Mouse (Mus musculus) lung, postnatal 36 days (tissue): ENCODE results near the gene Inpp5k.
"Not testable (repeated sequence)": the region's sequence is repeated elsewhere in the genome, so short reads cannot be mapped to it uniquely, and the experiment has no call there.

Source experiments
- DNase-seq: peaks from one replicate; pipeline ENCODE4 v3.0.0; 2022; ENCODE audit warnings: mixed read lengths

Gene Inpp5k

DNA sequence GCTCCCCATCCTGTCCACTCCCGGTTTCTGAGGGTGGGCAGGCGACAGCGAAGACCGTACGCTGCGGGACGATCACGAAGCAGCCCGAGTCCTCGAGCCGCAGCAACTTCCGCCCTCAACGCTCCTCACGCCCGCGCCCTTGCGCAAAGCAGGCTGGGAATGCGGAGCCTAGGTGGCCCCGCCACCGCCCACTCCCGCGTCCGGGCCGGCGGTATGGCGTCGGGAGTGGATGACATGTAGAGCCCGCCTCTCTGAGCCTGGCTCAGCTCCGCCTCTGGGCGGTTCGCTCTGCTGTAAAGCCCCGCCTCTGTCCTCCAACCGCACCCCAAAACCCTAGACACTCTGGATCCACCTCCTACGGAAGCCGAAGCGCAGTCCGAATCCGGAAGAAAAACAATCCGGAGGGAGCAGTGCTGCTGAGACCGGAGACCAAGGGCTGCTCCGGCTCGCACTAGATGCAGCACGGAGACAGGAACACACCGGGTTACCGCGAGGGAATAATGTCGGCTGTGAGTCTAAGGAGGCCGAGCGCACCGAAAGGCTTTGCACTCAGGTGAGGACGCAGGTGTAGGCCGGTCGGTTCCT is at the start of gene Inpp5k:
Gene Inpp5k (plus strand): TSS at position 344 of the 585 bp plus-strand sequence.
- peak; percentile 98 for DNase-seq

DNA sequence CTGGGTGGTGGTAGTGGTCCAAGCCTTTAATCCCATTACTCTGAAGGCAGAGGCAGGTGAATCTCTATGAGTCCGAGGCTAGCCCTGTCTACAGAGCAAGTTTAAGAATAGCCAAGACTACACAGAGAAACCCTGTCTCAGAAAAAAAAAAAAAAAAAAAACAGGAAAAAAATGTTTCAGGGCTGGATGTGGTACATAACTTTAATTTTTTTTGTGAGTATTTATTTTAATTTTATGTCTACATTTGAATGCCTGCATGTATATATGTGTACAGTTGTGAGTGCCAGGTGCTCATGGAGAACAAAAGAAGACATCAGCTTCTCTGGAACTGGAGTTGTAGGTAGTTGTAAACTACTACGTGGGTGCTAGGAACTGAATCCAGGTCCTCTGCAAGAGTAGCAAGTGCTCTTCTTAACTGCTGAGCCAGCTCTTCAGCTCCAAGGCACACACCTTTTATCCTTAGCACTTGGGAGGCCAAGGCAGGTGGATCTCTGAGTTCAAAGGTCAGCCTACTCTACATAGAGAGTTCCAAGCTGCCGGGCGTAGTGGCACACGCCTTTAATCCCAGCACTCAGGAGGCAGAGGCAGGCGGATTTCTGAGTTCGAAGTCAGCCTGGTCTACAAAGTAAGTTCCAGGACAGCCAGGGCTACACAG is 49.2 kb upstream of the Inpp5k start:
- no peak for DNase-seq

DNA sequence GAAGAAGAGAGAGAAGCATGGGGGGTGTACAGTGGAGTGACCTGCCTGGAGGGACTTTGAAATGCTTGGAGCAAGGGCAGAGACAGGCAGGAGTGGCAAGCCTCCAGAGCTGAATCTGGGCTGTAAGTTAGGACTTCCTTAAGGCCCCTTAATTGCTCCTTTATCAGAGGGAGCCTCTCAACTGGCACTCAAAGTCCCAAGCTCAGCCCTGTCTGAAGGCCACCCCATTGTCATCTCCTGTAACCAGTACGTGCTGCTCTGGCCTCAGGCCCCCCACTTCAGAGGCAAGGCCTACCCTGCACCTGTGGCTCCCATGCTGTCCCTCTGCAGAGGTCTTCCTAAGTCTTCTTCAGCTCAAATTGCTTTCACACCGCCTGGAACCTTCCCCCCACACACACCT is 47.3 kb upstream of the Inpp5k start:
- DNase-seq = no peak

DNA sequence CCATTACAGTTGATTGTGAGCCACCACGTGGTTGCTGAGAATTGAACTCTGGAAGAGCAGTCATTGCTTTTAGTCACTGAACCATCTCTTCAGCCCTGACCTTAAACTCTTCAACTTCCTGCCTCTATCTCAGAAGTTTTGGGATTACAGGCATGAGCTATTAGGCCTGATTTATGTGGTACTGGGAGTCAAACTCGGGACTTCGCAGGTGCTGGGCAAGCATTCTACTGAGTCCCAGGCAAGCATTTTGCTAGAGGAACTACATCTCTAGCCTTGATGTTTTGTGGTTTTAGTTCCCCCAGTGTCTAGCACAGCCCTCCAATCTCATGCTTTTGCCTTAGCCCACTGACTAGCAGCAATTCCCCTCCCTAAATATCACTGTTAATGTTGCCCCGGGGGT is 45.7 kb upstream of the Inpp5k start:
- DNase-seq = no peak

DNA sequence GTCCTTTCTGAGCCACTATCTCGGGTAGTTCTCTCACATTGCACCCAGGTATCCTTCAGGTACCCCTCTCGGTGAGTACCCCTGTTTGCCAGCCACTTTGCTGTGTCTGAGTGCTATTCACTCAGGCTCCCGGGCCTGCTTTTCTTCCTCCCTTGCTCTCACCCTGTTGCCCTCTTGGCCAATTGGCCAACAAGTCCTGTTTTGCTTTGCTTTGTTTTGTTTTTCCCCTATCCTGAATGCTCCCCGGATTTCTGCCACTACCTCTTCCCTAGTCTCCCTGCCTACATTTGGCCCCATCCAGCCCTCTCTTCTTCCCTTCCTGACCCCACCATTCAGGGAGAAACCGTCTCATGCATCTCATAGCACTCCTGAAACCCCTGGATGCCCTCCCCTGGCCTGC is 44.8 kb upstream of the Inpp5k start:
- DNase-seq = no peak

DNA sequence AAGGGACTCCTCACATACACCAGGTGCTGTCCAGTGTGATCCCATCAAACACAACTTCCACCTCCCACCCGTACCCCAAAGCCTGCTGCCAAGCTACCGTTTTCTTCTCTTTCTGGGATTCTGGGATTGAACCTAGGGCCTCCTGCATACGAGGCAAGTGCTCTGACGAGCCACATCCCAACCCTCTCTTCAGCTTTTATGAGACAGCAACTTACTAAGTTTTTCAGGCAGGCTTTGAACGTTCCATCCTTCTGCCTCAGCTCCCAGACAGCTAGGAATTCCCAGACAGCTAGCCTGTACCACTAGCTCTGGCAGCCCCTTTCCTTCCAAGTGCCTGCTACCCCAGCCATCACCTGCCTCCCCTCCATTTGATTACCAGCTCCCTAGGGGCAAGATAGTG is 43.8 kb upstream of the Inpp5k start:
- no peak for DNase-seq

DNA sequence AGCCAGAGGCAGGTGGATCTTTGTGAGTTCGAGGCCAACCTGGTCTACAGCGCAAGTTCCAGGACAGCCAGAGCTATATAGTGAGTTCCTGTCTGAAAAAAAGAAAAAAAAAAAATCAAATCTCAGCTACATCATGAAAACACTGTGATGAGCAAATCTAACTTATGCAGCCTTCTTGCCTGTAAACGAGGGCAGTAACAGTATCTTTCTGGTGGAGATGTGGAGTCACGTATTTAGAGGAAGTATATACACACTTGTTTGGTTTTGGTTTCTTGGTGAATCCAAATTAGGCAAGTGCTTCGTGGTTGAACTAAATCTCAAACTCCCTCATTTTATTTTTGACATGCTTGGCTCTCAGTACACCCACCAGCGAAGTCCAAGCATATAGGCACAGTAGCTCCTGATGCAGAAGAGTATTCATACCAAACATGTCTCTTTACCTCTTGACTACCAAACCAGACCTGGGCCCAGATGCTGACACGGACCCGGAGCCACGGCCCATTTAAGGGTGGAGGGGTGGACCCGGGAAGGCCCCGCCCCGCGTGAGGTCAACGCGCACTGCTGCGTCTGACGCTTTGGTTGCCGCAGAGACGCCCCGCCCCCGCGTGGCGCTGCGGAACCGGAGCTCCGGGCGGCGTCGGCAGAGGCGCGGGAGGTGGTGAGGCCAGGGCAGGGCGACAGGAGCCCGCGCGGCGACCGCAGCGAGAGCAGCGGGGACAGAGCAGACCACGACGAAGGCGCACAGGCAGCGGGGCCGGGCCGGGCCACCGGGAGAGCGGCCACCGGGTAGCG is 43.1 kb upstream of the Inpp5k start, which contains the start of gene Pitpna:
Gene Pitpna (plus strand): TSS at position 605 of the 792 bp plus-strand sequence.
- peak; percentile 97 for DNase-seq

DNA sequence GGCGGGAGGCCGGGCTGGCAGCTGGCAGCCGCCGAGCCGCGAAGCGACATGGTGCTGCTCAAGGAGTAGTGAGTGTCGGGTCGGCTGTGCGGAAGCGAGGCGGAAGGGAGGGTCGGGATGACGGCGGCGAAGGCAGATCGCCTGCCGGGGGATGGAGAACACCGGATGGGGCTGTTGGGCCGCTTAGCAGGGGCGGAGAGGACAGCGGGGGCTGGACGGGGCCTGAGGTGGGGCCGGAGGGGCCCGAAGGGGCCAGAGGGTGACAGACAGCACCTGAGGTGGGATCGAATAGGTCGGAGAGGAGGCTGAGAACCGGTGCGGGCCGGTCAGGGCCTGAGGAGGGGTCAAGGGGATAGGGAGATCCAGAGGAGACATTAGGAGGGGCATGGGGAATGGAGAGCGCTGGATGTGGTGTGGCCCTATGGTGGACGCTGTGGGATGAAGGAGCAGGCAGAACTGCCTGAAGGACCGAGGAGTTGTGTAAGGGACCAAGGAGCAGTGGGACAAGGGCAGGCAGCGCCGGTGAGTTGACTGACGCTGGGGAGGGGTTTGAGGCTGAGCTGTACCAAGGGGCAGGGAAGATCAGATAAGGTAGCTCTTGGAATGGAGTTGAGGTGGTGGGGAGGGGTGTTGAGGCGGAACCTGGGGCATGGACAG is 42.4 kb upstream of the Inpp5k start:
- peak; percentile 78 for DNase-seq

DNA sequence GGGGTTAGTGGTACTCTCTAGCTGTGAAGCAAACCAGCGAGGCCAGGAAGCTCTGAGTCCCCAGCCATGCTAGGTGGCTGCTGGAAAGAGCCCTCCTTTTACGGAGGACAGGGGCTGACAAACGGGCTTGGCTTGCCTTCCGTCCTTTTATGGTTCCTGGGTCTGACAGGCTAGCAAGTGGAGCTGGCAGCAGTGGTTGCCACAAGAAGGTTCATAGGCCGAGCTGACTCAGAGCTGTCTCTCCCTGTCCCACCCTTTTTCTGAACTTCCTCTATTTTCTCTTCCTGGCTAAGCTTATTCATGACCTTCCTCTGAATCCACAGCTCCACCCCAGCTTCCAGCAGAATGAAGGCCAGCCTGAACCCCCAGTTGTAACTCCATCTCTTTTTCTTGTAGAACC is 38.2 kb upstream of the Inpp5k start:
- DNase-seq = peak; percentile 55

DNA sequence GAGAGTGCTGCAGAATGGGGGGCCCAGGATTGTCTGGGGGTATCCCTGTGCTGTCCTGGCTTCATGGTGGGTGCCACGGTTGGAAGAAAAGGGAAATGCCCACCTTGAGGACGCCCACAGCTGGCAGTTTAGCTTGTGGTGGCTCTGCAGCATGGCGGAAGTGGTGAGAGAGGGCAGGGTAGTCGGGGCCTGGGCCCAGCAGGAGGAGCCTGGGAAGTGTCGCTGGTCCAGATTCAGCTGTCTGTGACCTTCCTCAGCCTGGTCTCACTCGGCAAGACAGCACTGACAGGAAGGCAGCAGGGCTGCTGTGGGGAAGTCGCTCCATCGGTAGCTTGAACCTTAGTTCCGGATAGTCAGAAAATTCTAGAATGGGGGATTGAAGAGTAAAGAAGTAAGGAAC is 36.4 kb upstream of the Inpp5k start:
- peak; percentile 46 for DNase-seq

DNA sequence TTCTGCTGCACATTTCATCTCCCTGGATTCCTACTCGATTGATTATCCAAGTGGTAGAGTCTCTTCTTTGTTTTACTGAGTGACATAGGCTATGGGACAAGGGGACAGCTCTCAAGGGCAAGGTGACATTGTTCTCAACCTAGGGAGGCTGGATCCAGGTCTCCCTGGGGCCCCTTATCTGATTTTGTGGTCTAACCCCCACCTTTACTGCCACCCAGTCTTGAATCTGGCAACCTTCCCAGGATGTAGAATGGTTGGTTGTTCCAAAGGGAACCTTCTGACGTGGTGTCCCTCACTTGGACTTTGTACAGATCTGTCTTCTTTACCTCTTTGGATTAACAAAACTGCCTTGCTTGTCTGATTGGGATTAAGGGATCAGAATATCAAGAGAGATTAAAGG is 35.4 kb upstream of the Inpp5k start:
- no peak for DNase-seq

DNA sequence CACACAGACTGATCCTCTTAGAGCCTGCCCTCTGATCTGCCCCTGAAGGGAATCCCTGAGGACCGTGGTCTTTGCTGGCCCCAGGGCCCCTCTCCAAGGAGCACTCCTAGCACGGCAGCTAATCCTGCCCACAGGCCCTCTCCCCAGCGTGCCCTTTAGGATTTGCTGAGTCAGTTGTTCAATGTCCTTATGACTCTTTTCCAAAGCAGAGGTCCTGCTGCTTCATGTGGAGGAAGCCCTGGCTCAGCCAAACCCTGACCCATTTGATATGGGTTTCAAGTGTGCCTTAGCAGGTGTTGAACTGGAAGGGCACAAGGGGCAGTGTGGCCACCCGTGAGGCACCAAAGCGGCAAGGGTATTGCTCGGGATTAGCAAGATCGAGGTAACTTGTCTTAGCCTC is 35.0 kb upstream of the Inpp5k start:
- DNase-seq = no peak

DNA sequence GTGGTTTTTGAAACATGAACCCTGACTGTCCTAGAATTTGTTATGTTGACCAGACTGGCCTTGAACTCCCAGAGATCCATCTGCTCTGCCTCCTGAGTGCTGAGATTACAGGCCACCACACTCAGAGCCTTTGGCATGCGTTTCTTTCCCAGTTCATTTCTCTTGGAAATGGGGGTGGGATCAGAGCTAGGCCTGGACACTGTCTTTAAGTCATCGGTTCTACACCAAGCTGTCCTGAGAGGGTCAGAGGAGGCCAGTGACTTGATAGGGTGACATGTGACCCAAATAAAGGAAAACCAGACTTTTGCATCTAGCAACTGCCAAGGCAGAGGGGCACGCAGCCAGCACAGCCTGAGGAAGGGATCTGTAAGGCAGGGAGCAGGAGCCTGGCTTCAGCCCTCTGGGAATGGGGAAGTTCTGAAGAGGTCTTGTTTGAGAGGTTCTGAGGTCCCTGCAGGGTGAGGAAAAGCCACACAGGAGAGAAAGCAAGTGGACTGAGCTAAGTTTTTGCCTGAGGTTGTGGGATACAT is 34.0 kb upstream of the Inpp5k start:
- DNase-seq = peak; percentile 56

DNA sequence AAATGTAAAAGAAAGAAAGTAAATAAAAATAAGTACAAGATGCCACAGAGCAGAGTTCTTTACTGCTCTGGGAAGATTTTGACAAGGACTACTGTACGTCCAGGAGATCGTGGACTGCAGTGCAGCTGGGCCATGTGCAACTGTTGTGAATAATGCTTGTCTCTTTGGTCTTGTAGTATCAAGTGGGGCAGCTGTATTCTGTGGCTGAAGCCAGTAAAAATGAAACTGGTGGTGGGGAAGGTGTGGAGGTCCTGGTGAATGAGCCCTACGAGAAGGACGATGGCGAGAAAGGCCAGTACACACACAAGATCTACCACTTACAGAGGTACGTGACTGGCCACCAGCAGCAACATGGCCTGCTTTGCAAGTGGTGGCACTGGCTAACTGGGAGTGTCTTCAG is 32.8 kb upstream of the Inpp5k start:
- no peak for DNase-seq

DNA sequence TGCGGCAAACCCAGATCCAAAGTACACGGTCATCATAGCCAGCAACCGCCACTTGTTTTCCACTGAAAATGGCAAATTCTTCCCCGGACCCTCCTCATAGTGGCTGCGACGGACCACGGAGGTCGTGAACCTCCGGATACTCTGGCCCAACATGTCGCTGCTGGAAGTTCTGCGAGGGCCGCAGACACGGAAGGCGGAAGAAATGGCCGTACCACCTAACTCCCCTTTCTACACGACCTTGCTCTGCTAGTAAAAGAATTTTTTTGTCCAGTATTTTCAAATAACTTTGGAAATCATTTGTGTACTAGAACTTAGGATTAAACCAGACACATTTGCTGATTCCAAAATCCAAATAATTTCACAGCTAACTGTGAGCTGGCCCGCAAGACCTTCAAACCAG is 31.0 kb upstream of the Inpp5k start:
- DNase-seq = not testable (repeated sequence)

DNA sequence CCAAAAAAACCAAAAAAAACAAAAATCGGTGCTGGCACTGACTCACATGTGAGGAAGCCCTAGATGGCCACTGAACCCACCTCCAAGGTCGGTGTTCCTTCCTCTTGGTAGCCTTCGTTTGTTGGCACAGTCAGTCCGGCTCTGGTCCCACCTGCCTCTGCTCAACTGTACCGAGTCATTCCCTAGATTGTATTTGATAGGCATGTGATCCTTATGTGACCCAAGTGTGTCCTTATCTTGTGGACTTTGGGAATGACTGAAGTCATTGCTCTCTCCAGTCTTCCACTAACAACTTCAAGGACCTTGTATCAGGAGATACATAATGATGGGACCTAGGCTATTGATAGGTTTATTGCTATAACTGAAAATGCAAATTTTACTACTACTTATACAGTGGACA is 26.0 kb upstream of the Inpp5k start:
- no peak for DNase-seq

DNA sequence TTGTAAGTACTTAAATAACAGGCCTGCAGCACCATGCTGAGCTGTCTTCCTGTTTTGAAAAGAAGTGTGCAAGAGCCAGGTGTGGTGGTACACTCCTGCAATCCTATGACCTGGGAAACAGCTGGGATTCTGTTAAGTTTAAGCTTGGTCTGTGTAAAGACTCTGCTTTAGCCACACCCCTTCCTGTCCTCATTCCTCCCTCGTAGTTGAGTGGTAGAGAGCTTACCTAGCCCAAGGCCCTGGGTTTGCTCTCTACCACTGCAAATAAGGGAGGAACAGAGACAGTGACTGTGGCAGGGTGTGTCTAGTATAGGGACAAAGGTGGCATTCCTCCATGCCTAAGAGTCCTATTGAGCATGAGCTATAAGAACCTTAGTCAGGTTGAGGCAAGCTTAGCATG is 25.5 kb upstream of the Inpp5k start:
- no peak for DNase-seq

DNA sequence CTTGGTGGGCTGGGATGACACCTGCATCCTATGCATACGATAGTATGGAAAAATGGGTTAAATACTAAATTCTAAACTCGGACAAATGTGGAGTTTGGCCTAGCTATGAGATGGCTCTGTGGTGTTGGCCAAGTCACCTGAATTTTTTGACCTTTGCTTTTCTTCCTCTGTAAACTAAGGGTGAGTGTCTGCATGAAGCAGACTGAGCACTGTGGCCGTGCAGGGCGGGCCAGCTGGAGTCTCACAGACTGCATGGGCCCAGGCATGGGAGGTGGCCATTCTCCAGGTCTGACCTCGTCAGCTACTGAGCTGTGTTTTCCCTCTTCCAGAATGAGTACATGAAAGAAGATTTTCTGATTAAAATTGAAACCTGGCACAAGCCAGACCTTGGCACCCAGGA is 22.0 kb upstream of the Inpp5k start:
- DNase-seq = no peak

DNA sequence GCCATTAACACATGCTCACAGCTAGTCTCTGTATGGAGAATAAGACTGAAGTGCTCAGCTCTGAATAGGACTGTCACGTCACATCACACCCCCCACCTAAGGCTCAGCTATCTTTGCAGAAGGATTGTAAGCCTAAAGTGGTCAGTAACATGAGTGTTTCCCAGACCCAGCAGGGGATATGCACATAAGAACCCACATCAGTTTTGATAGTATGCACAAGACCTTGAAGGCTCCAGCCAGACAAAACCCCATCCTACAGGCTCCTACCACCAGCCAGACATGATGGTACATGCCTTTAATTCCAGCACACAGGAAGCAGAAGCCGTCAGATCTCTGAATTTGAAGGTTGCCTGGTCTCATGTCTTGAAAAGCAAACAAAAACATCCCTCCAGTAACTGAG is 20.8 kb upstream of the Inpp5k start:
- DNase-seq = no peak

DNA sequence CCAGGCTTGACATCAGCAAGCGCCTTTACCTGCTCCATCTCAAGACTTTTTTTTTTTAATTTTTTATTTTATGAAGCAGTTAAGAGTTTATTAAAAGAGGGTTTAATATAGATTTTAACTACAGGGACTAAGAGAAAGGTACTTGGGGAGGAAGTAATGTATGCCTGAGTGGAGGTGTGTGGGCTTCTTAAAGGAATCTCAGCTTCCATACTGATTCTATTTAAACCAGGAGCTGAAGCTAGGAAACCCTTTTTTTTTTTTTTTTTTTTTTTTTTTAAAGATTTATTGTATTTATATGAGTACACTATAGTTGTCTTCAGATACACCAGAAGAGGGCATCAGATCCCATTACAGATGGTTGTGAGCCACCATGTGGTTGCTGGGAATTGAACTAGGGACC is 16.0 kb upstream of the Inpp5k start:
- no peak for DNase-seq

DNA sequence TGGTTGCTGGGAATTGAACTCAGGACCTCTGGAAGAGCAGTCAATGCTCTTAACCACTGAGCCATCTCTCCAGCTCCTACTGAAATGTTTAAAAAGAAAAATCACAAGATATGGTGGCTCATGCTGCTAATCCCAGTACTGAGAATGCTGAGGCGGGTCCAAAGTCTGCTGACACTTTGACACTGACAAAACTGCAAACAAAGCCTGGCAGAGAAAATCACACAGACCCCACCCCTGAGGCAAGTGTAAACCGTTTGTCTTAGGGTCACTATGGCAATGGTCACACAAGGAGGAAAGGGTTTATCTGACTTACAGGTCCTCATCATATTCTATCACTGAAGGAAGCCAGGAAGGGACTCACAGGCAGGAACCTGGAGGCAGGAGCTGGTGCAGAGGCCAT is 15.2 kb upstream of the Inpp5k start:
- DNase-seq = no peak

DNA sequence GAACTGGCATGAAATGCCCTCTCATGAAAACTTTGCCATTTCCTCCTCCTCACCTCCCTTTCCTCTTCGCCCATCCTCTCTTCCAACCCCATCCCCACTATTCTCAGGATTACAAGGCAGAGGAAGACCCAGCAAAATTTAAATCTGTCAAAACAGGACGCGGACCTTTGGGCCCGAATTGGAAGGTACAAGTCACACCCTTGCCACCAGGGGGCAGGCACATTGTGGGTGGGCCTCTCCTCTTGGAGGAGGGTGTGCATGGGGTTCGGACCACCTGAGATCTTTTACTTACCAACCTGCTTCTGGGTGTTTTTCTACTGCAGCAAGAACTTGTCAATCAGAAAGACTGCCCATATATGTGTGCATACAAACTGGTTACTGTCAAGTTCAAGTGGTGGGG is 11.7 kb upstream of the Inpp5k start:
- DNase-seq = no peak

DNA sequence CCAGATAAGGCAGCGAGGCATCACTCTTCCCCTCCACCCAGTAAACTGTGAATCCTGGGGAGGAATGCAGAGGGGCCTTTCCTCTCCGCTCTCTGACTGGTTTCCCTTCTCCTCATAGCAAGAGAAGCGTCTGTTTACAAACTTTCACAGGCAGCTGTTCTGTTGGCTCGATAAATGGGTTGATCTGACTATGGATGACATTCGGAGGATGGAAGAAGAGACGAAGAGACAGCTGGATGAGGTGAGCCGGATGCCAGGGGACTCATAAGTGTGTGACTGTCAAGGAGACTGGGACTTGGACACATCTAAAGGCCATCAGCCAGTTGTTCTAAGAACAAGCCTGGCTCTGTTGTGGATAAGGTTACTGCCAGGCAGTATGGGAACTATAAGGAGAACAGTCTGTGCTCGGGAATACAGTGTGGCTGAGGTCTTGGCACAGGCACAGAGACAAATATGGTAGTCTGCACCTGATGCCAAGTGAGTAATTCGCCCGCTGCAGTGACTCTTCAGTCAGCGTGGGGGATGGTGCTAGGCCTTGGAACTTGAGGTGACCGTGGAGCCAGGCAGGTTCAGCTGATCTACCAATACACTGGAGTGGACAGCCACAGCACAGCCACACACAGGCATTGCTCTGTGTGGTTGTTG is 10.5 kb upstream of the Inpp5k start:
- DNase-seq = peak; percentile 65
